Mouse (Mus musculus) E14TG2a.4 (cell line): ENCODE measurements around the gene Dock2.

Experiments
- H3K27me3 ChIP-seq: 2 replicates; pipeline ENCODE4 v1.6.1; 2014; ENCODE audit warnings: low read length, control low read depth; ENCODE audit not compliant: insufficient read depth
- H3K36me3 ChIP-seq: 2 replicates; pipeline ENCODE4 v1.6.1; 2014; ENCODE audit warnings: low read length, control low read depth; ENCODE audit not compliant: insufficient read depth
- H3K4me1 ChIP-seq: replicated peaks from 2 replicates; pipeline ENCODE4 v1.6.1; 2014; ENCODE audit warnings: low read depth, low read length, control low read depth
- H3K4me3 ChIP-seq: replicated peaks from 2 replicates; pipeline ENCODE4 v1.5.1; 2014; ENCODE audit warnings: mild to moderate bottlenecking, low read length
- H3K9me3 ChIP-seq: 2 replicates; pipeline ENCODE4 v1.6.1; 2014; ENCODE audit warnings: low read length, control low read depth
- CTCF ChIP-seq: conservative IDR thresholded peaks from 2 replicates; pipeline ENCODE4 v1.5.1; 2014; ENCODE audit warnings: low read length
- NANOG ChIP-seq: IDR thresholded peaks from 2 replicates; pipeline ENCODE4 v1.6.1; 2014; ENCODE audit warnings: borderline replicate concordance, low read length, mixed read lengths
- POU5F1 ChIP-seq: IDR thresholded peaks from 2 replicates; pipeline ENCODE4 v1.6.1; 2014; ENCODE audit warnings: low read length, borderline replicate concordance

The Dock2 gene

GRCm38 (mm10) chr11:34337907-34338306 is 445.8 kb downstream of the Dock2 start:
- no peaks in the 10 kb centered on the region for H3K9me3 ChIP-seq
- TF ChIP-seq NANOG: no peak
- no peak for TF ChIP-seq POU5F1
- peak; percentile 95 for TF ChIP-seq CTCF
- H3K36me3 ChIP-seq: no peaks in the 10 kb centered on the region
- H3K4me1 ChIP-seq: peaks cover 18% of the 10 kb centered on the region
- no peak overlapping the region for H3K4me3 ChIP-seq
- peaks cover 7% of the 10 kb centered on the region; the same call in 1 of the 2 replicates for H3K27me3 ChIP-seq

GRCm38 (mm10) chr11:34332344-34333031 is 451.2 kb downstream of the Dock2 start:
- Histone ChIP-seq H3K9me3 (peaks cover 7% of the 10 kb centered on the region), H3K4me1 (peaks cover 13% of the 10 kb centered on the region), H3K4me3 (no peak overlapping the region), H3K36me3 (no peaks in the 10 kb centered on the region), H3K27me3 (peaks cover 7% of the 10 kb centered on the region; the same call in 1 of the 2 replicates)
- TF ChIP-seq CTCF: no peak
- TF ChIP-seq POU5F1: no peak
- no peak for TF ChIP-seq NANOG

GRCm38 (mm10) chr11:34323664-34324063 is 460.0 kb downstream of the Dock2 start:
- H3K36me3 ChIP-seq: no peaks in the 10 kb centered on the region
- peaks cover 19% of the 10 kb centered on the region for H3K4me1 ChIP-seq
- peak overlapping the region; percentile 56 for H3K4me3 ChIP-seq
- TF ChIP-seq CTCF: no peak
- no peak for TF ChIP-seq NANOG
- no peak for TF ChIP-seq POU5F1
- H3K27me3 ChIP-seq: no peaks in the 10 kb centered on the region
- H3K9me3 ChIP-seq: peaks cover 7% of the 10 kb centered on the region

- no peaks in the 10 kb centered on the region for H3K27me3 ChIP-seq
- no peaks in the 10 kb centered on the region for H3K36me3 ChIP-seq
- no peak overlapping the region for H3K4me3 ChIP-seq
- TF ChIP-seq CTCF (no peak), NANOG (no peak), POU5F1 (no peak)
- peaks cover 54% of the 10 kb centered on the region for H3K4me1 ChIP-seq
- H3K9me3 ChIP-seq: no peaks in the 10 kb centered on the region
These were observed 464.4 kb downstream of the Dock2 start for GRCm38 (mm10) chr11:34319282-34319681.

- no peaks in the 10 kb centered on the region for H3K9me3 ChIP-seq
- peaks cover 63% of the 10 kb centered on the region for H3K4me1 ChIP-seq
- no peak for TF ChIP-seq POU5F1
- TF ChIP-seq CTCF: no peak
- no peak for TF ChIP-seq NANOG
- H3K4me3 ChIP-seq: no peak overlapping the region
- no peaks in the 10 kb centered on the region for H3K27me3 ChIP-seq
- H3K36me3 ChIP-seq: no peaks in the 10 kb centered on the region
These were observed 466.7 kb downstream of the Dock2 start for GRCm38 (mm10) chr11:34317001-34317400.

GRCm38 (mm10) chr11:34316176-34316575 is 467.5 kb downstream of the Dock2 start:
- peaks cover 68% of the 10 kb centered on the region for H3K4me1 ChIP-seq
- no peaks in the 10 kb centered on the region for H3K9me3 ChIP-seq
- H3K27me3 ChIP-seq: no peaks in the 10 kb centered on the region
- H3K4me3 ChIP-seq: peak overlapping the region; percentile 61
- TF ChIP-seq NANOG (no peak), CTCF (no peak), POU5F1 (no peak)
- no peaks in the 10 kb centered on the region for H3K36me3 ChIP-seq

GRCm38 (mm10) chr11:34315383-34315782 is 468.3 kb downstream of the Dock2 start:
- Histone ChIP-seq H3K4me1 (peaks cover 68% of the 10 kb centered on the region), H3K27me3 (no peaks in the 10 kb centered on the region), H3K9me3 (no peaks in the 10 kb centered on the region), H3K36me3 (no peaks in the 10 kb centered on the region), H3K4me3 (peak overlapping the region; percentile 61)
- TF ChIP-seq CTCF (no peak), NANOG (peak; percentile 77)

GRCm38 (mm10) chr11:34314534-34315379 is 468.9 kb downstream of the Dock2 start, which contains the start of gene Fam196b:
Fam196b (plus strand) TSS chr11:34314822.
- Histone ChIP-seq H3K4me3 (peak within 1 kb of the TSS; percentile 61), H3K27me3 (no peaks in the 10 kb centered on the region), H3K9me3 (no peaks in the 10 kb centered on the region), H3K36me3 (no peaks in the 10 kb centered on the region), H3K4me1 (peaks cover 63% of the 10 kb centered on the region)
- TF ChIP-seq CTCF (peak; percentile 66), POU5F1 (no peak)
